Mouse (Mus musculus) ovary, postnatal 36 days (tissue): ENCODE measurements around the gene 1700123O20Rik.

Source experiments
- DNase-seq: peaks from one replicate; pipeline ENCODE4 v3.0.0; 2022; ENCODE audit warnings: low spot score, mixed read lengths

The 1700123O20Rik gene

DNA sequence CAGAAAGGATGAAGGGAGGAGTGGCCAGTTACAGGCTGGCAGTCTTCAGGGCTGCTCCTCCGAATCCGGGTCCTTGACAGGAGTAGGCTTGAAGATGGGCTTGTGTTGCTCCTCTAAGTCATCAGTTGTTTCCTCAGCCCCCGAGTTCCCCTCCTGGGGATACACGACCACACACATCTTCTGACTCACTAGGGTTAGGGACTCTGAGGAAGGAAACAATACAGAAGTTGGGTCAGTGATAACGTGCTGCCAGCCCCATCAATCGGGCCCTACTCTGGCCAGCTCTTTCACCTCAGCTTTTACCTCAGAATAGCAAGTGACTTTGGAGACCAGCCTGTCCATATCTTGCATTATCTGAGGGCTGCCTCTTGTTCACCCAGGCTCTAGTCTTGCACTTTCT is 38.0 kb downstream of the 1700123O20Rik start:
- no peak for DNase-seq

- DNase-seq: no peak
Observed at GRCm38 (mm10) chr14:54727565-54727964, 41.5 kb downstream of the 1700123O20Rik start.

- DNase-seq: no peak
Observed at GRCm38 (mm10) chr14:54728823-54729653, 43.0 kb downstream of the 1700123O20Rik start.

DNA sequence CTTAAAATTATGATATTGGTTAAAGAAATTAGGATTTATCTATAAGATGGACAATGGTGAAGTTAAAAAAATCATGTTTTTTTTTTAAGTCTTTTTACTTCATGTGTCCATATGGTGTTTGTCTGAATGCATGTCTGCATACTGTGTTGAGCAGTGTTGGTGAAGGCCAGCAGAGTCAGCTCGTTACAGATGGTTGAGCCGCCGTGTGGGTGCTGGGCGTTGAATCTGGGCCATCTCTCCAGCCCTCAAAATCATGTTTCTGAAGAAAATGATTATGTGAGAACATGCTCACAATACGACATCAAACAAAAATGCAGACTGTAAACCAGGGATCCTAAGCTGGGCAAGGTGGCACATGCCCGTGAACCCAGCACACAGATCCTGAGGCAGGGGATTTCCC is 44.3 kb downstream of the 1700123O20Rik start:
- DNase-seq: no peak

- no peak for DNase-seq
Observed at GRCm38 (mm10) chr14:54732206-54732605, 46.2 kb downstream of the 1700123O20Rik start.

GRCm38 (mm10) chr14:54734004-54734403 is 48.0 kb downstream of the 1700123O20Rik start:
- no peak for DNase-seq

- no peak for DNase-seq
Observed at GRCm38 (mm10) chr14:54735221-54735620, 49.2 kb downstream of the 1700123O20Rik start.

DNA sequence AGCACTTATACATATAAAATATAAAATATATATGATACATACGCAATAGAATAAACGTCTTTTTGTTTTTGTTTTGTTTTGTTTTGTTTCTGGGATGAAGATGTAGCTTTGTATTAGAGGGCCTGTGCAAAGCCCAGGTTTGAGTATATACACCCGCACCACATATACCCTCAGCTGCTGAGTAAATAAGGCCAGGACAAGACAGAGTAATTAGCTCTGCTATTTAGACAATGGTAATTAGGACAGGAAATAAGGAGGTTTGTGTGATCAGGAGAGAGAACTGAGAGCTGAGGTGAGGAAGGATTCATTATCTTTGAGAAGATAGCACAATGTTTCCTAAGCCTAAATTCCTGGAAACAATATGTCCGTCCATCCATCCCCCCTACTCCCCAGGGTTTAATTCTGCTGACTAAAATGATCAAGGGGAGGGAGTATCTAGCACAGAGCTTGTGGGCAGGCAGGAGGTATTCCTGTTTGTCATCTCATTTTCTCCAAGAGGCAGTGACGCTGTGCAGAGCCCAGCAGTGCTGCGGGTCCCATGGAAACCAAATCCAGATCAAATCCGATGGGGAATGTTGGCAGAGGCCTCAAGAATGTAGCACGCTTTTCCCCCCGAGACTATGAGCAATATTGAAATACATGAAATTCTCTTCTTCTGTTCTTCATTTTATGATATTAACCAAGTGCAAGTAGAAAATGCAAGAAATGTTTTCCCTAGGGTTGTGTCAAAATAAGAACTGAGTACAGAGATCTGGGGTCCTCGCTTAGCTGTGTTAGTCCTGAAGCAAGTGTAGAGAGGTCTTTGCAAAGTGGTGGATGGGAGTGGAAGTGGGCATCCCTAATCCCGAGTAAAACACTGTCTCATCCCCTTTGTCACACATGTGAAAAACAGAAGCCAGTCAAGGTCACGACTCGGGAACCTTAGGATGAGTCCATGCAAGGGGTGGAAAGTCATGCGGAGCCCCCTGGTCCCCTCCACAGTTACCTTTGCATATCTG is 50.8 kb downstream of the 1700123O20Rik start:
- no peak for DNase-seq

GRCm38 (mm10) chr14:54737634-54738033 is 51.6 kb downstream of the 1700123O20Rik start:
- no peak for DNase-seq
